Mouse (Mus musculus) erythroblast, adult 5-6 weeks (primary cell): ENCODE data around the gene Cdyl. TPM values are rescaled to one million over a fixed set of nuclear protein-coding genes. Genes with fewer than 3 reads are reported as not detected.

Experiments
- ATAC-seq: replicated peaks from 2 replicates; pipeline ENCODE4 v1.8.0; 2016; ENCODE audit warnings: moderate number of reproducible peaks, mild to moderate bottlenecking, moderate TSS enrichment, inconsistent platforms; ENCODE audit not compliant: poor library complexity, low FRiP score, severe bottlenecking
- total RNA-seq, 2 experiments: library from RNA; stranded (forward) in 1 of 2; stranded (reverse) in 1 of 2; fragments of 150-400 nt in 1 of 2; fragments of 200-764, 138-1000 nt in 1 of 2; gene quantifications; 2 replicates each; pipeline versions ENCODE4 v1.2.3 to v1.2.4; 2015 to 2017; ENCODE audit warnings: low replicate concordance in 2 of 2

Gene Cdyl
- total RNA-seq, 2 experiments from 2014 or later: 18.3 to 29.6 TPM

DNA sequence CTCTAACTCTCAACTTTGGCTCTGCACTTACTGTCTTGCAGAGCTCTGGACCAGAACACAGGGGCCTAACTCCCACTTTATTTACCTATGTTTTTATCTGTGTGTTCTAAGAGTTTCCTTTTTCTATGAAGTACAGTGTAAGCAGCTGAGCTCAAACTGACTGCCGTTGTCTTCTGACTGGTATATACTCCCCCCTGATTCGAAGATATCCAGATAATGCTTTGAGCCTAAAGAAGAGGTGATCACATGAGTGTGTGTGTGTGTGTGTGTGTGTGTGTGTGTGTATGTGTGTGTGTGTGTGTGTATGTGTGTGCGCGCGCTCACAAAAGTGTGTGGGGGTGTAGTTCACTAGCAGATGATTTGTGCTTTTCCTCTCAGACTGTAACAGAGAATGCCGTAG, 95.4 kb downstream of the Cdyl start:
- ATAC-seq: no peak

DNA sequence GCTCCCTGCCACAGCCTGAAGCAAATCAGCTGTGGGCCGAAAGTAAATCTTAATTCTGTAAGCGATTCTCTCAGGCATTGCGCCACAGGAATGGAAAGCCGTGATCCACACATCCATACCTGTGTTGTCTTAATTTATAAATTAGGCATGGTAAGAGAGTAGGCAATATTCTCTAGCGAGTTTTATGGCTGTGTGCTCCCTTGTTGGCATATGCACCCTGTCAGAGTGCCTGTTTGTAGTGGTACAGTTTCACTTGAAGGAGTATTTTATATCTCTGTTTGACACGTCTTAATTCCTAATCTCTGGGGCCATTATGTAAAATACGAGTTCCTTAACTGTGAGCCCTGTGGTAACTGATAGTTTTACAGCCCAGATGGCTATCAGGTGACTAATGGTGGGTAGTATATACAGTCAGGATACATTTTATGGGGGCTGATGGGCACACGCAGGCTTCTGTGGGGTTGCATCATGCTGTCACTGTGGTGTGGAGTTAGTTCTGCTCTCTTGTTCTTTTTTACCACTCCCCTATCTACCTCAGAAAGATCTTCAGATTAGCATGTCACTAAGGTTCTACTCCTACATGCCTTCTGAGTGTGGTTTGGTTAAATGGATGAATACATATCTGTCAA, 96.1 kb downstream of the Cdyl start:
- ATAC-seq: 0 out of 2 replicates have a peak, but pooled peaks have one; percentile 13

DNA sequence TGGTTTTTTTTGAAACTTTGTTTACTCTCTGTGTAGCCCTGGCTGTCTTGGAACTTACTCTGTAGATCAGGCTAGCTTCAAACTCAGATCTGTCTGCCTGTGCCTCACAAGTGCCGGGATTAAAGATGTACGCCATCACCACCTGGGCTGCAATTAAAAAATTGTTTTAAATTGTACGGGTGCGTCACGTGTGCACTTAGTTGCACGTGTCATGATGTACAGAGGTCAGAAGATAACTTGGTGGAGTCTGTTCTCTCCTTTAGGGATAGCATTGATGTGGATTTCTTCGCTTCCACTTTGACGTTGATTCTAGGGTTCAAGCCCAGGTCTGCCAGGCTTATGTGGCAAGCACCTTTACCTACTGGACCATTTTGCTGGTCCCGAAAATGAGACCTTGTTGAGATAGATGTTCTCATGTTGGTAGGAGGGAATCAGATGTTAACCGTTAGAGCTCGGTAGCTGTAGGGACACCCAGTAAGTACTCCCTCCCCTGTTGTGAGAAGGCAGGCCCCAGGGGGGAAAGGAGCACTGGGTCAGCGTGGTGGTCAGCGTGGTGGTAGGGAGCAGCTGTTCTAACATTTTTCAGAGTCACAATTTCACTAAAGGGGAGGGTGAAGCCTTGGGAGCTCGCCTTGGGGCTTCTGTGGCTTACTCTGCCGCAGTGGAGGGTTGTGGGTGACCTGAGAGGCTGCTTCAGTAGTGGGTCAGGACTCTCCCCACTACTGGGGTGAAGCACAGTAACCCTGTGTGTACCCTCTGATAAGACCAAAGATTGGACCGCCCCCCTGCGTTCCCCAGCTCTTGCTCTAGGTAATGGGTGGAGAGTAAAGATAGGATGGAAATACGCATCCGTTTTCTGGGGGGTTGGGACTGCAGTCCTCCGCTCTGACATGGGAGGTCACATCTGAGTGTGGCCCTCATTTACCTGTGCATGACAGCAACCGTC, 97.0 kb downstream of the Cdyl start:
- ATAC-seq: peak; percentile 36

DNA sequence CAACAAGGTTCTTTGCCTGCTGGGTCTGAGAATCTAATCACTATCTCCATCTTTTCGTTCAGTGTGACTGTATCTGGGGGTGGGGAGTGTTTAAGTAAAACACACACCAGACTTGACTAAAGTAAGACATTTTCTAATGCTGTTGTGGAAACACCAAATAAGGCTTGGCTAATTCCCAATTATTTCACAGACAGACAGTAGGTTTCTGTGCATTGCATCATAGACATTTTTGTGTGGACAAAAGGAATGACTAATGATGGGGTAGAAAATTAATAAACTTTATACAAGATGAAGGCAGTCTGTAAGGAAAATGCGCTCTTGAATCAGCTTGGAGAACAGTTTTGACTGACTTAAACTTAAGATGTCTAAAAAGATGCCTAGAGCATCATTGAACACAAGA, 100.7 kb downstream of the Cdyl start:
- ATAC-seq: no peak

DNA sequence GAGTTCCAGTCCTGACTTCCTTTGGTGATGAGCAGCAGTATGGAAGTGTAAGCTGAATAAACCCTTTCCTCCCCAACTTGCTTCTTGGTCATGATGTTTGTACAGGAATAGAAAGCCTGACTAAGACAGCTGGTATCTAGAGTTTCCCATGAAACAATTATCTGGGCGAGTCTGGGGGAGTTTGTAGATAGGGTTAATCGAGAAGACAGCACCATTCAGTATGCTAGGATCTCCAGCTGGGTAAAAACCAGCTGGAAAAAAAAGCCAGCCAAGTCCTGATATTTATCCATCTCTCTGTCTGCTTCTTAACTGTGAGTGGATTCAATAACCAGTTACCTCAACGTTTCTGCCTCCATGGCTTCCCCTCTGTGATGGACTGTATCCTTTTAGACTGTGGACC, 104.9 kb downstream of the Cdyl start:
- ATAC-seq: no peak

DNA sequence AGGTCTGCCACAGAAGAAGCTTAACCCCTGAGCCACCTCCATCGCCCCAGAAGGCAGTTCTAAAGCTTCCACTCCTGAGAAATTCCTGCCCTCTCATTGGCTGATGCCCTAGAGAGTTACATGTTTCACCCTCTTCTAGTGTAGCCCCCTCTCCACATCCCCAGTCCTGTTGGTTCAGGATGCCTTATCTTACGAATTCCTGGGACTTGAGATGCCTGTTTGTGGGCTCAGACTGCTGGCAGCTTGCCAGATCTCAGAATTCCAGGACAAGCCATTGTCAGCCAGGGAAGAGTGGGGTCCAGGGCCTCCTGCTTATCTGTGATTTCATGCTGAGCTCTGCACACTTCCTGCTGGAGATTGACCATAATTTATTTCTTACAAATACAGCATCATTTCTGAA, 106.2 kb downstream of the Cdyl start:
- no peak for ATAC-seq

DNA sequence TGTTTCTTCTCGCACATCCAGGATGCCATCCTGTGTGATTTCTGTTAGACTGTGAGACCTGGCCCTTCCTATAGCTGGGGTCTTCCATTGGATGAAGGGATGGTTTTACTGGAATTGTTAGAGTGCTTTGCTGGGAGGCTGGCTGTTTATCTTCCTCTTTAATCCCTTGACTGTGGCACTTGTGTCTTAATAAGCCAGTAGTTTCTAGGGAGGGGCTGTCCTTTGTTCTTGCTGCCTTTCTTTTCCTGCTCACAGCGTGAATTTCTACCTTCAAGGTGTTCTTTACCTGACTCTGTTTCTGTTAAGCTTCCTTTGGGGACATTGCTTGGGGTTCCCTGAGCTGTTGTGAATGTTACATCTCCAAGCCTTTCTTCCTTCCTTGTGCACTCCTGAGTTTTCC, 110.0 kb downstream of the Cdyl start:
- ATAC-seq: no peak

DNA sequence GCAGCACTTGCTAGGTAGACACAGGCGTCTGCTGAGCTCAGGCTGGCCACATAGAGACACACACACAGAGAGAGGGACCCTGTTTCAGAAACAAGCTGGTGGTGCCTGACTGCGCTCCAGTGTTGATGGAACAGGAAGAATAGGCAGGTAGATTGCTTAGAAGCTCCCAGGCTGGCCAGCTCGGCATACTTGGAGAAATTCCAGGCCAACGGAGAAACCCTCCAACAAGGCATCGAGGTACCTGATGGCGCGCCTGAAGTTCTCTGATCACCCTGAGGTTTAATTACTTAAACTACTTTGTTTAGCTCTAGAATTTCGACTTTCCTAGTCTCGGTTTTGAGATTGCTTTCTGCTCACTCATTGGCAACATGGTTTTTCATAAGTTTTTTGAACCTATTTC, 110.8 kb downstream of the Cdyl start:
- no peak for ATAC-seq

DNA sequence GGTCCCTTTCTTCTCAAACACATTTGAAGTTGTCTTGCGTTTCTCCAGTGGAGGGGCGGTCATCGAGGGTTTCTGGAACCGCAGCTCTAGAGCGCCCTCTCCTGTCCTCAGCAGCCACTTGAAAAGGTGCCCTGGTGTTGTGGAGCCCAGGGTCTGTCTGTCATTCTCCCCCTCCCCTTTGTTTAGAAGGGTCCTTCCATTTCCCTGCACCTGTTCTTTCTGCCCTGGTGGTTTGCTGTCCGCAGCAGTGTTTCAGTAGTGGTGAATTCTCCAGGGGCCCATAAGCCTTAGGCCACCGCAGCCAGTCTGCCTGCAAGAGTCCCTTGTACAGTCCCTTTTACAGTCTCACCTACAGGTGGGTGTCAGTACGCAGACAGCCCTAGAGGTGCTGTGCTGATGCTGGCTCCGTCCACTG, 112.3 kb downstream of the Cdyl start:
- peak; percentile 56; the same call in 1 of the 2 replicates for ATAC-seq

DNA sequence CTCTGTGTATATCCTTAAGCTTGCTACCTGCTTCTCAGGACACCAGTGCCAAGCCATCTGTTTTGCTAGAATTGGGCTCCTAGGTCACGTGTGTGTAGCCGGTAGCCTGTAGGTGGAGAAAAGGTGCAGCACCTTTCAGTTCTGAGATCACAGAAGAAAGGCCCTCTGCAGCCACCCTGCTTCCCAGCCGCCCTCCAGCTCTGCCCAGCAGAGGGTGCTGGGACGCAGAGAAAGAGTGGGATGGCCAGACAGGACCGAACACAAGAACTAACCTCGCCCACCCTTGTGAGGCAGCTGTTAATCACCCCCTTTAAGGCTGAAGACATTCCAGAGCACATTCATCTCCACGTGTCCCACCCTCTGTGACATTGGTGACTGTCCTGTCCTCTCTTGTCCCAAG, 114.1 kb downstream of the Cdyl start:
- no peak for ATAC-seq

DNA sequence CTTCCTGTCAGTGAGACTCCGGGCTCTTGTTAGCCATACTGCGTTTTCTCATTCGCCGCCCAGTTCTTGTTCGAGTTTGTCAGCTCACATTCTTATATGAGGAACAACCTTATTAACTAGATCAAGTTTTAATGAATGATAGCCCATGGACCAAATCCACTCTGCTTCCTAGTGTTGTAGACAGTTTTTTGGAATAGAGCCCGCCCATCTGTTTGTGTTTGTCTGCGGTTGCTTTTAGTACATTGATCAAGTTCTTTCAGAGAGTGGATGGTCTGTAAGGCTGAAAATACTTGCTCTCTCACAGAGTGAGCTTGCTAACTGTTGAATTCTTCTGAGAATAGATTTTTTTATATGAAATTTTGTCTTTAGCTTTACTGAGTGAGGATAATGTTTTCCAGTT, 116.5 kb downstream of the Cdyl start:
- ATAC-seq: no peak

DNA sequence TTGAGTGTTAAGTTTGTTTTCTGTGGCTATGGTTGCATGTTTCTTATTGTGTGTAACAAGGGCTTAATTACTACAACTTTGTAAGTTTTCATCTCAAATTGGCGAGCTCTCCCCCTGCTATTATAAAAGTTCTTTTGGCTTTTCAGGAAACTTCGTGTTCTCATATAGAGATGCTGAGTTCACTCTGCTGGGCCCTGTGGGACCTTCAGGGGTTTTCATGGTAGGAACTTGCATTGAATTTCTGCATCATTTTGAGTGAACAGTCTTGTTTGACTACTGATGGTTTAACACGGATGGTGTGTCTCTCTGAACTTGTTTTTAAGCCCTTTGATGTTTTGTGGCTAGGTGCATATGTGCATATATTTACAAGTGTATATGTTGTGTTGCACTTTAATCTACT, 121.1 kb downstream of the Cdyl start:
- no peak for ATAC-seq

DNA sequence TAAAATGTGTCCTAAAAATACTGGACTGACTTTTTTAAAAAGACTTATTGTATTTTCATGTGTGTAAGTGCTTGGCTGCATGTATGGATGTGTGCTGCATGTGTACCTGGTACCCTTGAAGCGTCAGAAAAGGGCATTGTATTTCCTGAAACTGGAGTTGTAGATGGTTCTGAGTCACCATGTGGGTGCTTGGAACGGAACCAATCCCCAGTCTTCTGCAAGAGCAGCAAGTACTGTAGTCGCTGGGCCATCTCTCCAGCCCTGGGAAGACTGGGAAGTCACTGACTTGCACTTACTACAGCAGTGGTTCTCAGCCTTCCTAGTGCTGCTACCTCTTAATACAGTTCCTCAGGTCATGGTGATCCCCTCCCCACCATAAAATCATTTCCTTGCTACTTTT, 122.1 kb downstream of the Cdyl start:
- no peak for ATAC-seq

DNA sequence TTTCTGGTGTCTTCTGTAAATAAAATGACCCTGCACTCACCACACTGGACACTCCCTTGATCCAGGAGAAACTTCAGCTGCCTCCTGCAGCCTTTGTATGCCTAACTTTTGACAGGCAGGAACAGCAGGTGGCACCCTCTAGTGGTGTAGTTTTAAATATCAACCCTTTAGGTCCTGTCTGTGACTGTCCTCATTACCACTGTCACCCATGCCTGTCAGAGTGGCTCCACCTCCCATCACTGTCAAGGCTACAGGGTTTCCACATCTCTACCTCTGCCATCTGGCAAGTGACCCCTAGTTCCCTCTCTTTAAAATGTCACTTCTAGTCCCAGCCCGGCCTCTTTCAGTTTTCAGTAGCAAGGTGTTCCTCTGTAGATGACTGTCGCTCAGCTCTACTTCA, 123.3 kb downstream of the Cdyl start:
- ATAC-seq: peak; percentile 85

DNA sequence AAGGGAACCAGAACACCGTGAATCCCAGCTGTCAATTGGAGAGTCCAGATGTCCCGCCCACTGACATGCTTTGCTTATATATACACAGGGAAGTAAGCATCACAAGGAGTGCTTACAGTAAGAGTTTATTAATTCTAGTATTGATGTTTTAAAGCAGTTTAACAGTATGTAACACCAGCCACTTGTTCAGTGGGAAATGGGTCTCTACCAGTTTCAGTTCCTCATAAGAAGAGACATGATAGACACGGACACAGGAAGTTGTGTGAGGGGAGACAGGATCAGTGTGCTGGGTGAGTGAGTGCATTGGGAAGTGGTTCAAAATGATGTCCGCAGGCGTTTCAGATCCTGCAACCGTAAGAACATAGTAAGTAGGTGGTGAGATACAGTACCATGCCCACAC, 123.9 kb downstream of the Cdyl start:
- ATAC-seq: no peak

DNA sequence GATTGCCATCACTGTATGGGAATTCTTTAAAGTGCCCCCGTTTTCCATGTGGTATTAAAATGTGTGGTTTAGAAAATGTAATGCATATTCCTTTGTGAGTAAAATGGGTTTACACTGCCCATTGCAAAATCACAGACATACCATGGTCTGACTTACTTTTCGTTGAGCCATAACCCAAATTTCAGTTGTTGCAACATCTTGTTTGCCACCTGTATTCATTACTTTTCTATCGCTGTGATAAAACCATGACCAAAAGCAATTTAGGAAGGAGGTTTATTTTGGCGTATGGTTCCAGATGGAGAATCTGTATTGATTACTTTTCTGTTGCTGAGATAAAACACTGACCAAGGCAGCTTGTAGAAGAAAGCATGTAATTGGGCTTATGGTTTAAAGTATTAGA, 124.6 kb downstream of the Cdyl start:
- ATAC-seq: no peak

DNA sequence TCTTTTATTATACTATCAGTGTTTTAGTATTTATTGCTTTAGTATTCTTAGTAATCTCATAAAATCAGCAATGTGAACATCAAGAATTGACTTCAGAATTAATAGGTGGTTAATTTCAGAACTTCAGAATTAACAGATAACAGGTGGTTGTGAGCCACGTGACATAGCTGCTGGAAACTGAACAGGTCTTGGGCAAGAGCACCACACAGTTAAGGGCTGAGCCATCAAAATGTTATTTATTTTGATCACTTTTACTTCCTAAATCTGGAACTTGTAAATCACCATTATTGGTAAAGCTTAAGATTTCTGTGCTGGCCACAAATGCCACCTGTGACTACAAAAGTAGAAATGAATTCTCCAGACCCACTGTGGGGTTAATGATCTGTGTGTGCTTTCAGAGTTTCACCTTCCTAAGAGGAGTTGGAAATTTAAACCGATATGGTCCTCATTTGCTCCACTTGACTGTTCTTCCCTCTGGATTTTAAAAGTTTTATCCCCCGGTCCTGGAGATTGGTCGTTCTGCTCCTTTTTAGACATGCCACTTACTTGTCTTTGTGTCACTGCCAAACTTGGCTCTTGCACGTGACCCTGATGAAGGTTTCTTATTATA, 125.8 kb downstream of the Cdyl start:
- no peak for ATAC-seq

DNA sequence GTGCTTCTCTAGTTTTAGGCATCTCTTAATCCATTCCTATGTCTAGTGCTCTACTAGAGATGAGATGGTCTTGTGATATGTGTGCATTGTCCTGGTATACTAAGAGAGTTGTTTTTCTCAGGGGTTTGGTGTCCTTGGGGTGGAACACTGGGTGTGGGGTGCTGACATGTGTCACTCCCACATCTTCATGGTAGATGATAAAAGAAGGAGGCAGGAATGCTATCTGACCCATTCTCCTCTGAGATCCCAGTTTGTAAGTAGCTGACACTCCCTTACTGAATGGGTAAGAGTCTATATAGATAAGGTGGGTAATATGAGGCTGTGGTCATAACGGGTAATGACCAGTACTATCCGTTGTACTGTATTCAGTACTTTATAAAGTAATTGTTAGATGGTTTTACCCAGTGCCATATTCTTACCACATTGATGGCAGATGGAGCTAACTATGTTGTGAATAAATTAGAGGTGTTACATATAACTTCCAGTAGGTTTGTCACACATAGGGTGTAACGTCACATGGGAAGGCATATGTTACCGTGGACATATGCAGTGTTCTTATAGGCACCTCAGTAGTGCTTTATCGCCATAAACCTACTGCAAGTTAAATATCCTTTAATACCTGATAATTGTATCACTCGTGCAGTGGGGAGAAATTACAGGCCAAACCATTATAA, 127.2 kb downstream of the Cdyl start:
- ATAC-seq: no peak

DNA sequence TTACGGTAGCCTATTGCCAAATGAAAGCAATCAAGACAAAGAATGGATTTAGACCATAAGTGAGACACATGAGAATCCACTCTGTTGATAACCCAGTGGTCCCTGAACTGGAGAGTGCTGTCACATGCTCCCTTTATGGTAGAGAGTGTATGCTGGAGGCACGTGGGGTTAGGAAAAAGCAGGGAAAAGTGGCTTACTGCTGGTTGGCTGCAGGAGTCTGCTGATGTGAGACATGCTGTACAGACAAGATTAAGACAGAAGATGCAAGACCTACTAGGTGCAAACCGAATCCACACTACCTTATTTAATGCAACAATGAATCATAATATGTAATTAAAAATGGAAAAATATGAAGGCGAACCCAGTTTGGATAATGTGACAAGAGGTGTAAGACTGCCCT, 129.9 kb downstream of the Cdyl start:
- ATAC-seq: no peak

DNA sequence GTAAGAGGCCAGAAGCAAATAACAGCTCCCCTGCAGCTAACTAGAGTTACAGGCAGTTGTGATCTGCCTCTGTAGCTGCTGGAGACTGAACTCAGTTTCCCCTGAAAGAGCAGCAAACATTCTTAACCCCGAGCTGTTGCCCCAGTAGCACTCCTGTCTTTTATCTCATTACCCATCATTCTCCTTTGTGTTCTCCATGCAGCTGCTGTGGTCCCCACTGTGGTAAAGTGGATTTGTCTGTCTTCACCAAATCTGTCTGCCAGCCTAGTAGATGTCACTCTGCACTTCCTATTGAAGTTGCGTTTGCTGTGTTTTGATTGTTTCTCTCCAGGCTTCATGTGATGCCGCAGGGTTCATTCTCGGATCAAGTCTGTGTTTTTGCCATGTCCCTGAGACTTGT, 130.8 kb downstream of the Cdyl start:
- ATAC-seq: no peak
